Mouse (Mus musculus): ENCODE measurements at regions not wholly inside any gene's neighbourhood (a gene's known extent, or its start where the extent isn't known, plus 50 kb on each side); places are given as distances from the start of the nearest gene placed in this dataset.
"Not testable (repeated sequence)": the region's sequence is repeated elsewhere in the genome, so short reads cannot be mapped to it uniquely, and the experiment has no call there.

DNA sequence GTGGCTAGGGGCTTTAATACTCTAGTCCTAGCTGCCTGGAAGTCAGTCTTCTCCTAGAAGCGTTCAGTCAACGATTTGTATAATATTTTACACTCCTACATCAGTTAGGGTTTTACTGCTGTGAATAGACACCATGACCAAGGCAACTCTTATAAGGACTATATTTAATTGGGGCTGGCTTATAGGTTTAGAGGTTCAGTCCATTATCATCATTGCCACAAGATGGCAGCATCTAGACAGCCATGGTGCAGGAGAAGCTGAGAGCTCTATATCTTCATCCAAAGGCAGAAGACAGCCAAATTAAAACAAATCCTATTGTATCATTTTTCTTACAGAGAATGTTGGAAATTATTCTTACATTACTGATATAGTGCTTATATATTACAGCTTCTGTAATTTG is 167.0 kb upstream of the Ndn start:
- no peaks in the 10 kb centered on the region; the same call in 1 of the 2 replicates for H3K9me3 ChIP-seq
- H3K4me3 ChIP-seq: no peak overlapping the region
- H3K36me3 ChIP-seq: 0 out of 2 replicates have a peak, but pooled peaks cover 4% of the 10 kb centered on the region
- H3K27ac ChIP-seq (replicated peaks): no peak overlapping the region
- no peaks in the 10 kb centered on the region for H3K4me1 ChIP-seq
- no peak overlapping the region for H3K4me2 ChIP-seq
- WGBS: 42% methylated on average over 2 of the region's 2 CpGs
- H3K27me3 ChIP-seq (replicated peaks): no peaks in the 10 kb centered on the region
- ATAC-seq (ENCODE audit: extremely low read depth, insufficient number of reproducible peaks, low FRiP score, low TSS enrichment): no peak
- H3K9ac ChIP-seq: no peak overlapping the region

DNA sequence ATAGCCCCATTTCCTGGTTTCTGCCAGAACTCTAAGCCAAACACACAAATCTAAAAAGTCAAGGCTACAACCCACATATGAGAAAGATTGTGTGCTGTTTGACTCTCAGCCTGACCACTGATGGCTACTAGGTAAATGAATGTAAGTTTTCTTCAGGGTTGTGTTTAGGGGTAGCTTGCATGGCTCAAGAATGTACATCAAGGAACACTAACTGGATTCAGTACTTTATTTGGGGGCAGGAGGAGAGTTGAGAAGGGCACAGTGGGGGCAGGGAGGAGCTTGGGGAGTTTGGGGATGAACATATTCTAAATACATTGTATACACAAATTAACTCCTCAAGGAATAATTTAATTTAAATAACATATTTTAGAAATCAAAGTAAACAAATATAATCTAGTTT is 137.8 kb upstream of the Ndn start:
- H3K4me1 ChIP-seq: no peaks in the 10 kb centered on the region
- 0 out of 2 replicates have a peak overlapping the region, but pooled peaks have one; percentile 6 for H3K4me3 ChIP-seq
- no peak for ATAC-seq (ENCODE audit: extremely low read depth, insufficient number of reproducible peaks, low FRiP score, low TSS enrichment)
- H3K9me3 ChIP-seq: 0 out of 2 replicates have a peak, but pooled peaks cover 8% of the 10 kb centered on the region
- H3K27ac ChIP-seq (replicated peaks): no peak overlapping the region
- no peak overlapping the region for H3K9ac ChIP-seq
- H3K27me3 ChIP-seq (replicated peaks): no peaks in the 10 kb centered on the region
- peak overlapping the region; percentile 44 for H3K4me2 ChIP-seq
- 0 out of 2 replicates have a peak, but pooled peaks cover 3% of the 10 kb centered on the region for H3K36me3 ChIP-seq

DNA sequence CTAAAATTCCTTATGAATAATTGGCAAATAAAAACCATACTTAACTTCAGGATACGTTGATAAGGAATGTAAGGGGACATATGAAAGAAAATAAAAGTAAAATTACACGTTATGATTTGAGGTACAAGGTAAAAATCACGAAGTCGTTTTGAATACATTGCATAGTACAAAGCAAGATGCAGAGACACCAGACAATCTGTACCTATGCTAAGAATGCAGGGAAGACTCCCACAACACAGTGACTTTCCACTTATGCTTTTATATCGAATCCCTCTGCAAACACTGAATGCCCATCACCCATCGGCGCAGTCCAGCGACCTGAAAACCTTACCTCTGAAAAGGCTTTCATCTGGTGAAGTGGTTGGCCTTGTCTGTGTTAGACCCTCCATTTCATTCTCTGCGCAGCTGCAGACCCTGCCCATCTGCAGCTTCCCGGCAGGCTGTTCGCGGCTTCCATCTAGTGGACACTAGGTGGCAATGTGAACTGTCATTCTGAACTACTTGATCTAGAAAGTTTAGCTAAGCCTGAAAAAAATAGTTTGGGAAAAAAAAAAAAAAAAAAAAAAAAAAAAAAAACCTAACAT is 137.2 kb upstream of the Ndn start:
- Histone ChIP-seq H3K4me1 (no peaks in the 10 kb centered on the region), H3K9ac (peak overlapping the region; percentile 73), H3K27ac (replicated peaks) (no peak overlapping the region), H3K4me3 (peak overlapping the region; percentile 53), H3K9me3 (0 out of 2 replicates have a peak, but pooled peaks cover 6% of the 10 kb centered on the region), H3K4me2 (peak overlapping the region; percentile 48), H3K36me3 (0 out of 2 replicates have a peak, but pooled peaks cover 3% of the 10 kb centered on the region), H3K27me3 (replicated peaks) (no peaks in the 10 kb centered on the region)
- WGBS: 27% methylated on average over 12 of the region's 12 CpGs
- no peak for ATAC-seq (ENCODE audit: extremely low read depth, insufficient number of reproducible peaks, low FRiP score, low TSS enrichment)

DNA sequence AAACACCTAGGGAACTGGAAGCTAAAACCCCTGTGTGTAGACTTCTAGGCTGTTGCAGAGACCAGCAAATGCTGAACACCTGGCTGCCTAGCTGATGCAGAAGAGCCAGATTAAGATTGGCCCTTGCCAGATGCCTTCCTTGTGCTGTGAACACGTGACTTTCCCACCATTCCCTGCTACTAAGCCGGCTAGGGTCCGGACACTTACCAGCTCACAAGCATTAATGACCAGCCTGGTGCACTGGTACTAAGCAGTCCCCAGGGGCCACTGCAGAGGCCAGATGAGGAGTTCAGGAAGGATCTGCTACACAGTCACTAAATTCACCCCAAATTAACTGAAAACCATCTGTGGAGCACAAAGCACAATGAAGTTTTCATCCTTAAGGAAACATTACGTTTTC is 121.2 kb upstream of the Ndn start:
- Histone ChIP-seq H3K4me2 (no peak overlapping the region), H3K36me3 (no peaks in the 10 kb centered on the region), H3K27ac (replicated peaks) (no peak overlapping the region), H3K9ac (no peak overlapping the region), H3K4me1 (no peaks in the 10 kb centered on the region), H3K4me3 (no peak overlapping the region), H3K9me3 (no peaks in the 10 kb centered on the region), H3K27me3 (replicated peaks) (no peaks in the 10 kb centered on the region)
- WGBS: 30% methylated on average over 4 of the region's 4 CpGs
- no peak for ATAC-seq (ENCODE audit: extremely low read depth, insufficient number of reproducible peaks, low FRiP score, low TSS enrichment)

DNA sequence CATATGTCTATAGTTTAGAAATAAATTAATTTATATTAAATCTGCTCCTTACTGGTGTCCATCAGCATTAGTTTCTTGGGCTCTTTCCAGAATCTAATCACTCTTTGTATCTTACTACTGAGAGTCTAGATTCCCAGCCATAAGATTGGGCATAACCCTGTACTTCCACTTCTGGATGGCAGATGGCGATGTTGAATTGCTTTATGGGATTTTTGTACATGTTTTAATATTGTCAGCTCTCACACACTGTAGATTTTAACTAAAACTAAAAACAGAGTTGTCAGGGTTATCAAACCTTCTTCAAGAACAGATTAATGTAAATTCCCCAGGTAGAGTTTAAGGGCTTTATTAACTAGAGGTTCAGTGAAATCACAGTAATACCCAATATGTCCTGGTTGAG is 118.6 kb upstream of the Ndn start:
- no peaks in the 10 kb centered on the region for H3K9me3 ChIP-seq
- no peaks in the 10 kb centered on the region for H3K4me1 ChIP-seq
- no peak overlapping the region for H3K27ac ChIP-seq (replicated peaks)
- H3K36me3 ChIP-seq: no peaks in the 10 kb centered on the region
- no peak for ATAC-seq (ENCODE audit: extremely low read depth, insufficient number of reproducible peaks, low FRiP score, low TSS enrichment)
- H3K9ac ChIP-seq: no peak overlapping the region
- WGBS: 5% methylated on average over 1 of the region's 1 CpGs
- no peaks in the 10 kb centered on the region for H3K27me3 ChIP-seq (replicated peaks)
- H3K4me3 ChIP-seq: no peak overlapping the region
- no peak overlapping the region for H3K4me2 ChIP-seq

DNA sequence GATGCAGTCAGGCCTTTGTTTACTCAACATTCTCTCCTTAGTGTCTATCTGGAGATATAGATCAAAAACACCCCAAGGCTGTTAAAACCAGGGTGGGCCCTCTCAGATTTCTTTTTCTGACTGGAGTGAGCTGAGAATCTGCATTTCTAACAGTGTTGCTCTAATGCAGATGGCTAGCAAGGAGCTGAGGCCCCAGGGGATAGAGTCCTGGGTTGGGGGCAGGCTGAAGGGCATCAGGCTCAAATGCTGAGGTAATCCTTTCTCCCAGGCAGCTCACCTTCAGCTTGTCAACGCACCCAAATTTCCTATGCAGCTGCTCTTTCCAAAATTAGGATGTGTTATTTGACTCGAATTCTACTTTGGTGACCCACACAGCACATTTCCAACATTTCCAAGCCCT is 115.7 kb upstream of the Ndn start:
- no peaks in the 10 kb centered on the region for H3K27me3 ChIP-seq (replicated peaks)
- H3K9ac ChIP-seq: peak overlapping the region; percentile 59
- no peak for ATAC-seq (ENCODE audit: extremely low read depth, insufficient number of reproducible peaks, low FRiP score, low TSS enrichment)
- H3K27ac ChIP-seq (replicated peaks): peak overlapping the region; percentile 28; the same call in 1 of the 2 replicates
- H3K4me1 ChIP-seq: no peaks in the 10 kb centered on the region
- H3K4me2 ChIP-seq: peak overlapping the region; percentile 61
- H3K36me3 ChIP-seq: no peaks in the 10 kb centered on the region
- 0 out of 2 replicates have a peak, but pooled peaks cover 4% of the 10 kb centered on the region for H3K9me3 ChIP-seq
- WGBS: 9% methylated on average over 2 of the region's 2 CpGs
- H3K4me3 ChIP-seq: peak overlapping the region; percentile 34

DNA sequence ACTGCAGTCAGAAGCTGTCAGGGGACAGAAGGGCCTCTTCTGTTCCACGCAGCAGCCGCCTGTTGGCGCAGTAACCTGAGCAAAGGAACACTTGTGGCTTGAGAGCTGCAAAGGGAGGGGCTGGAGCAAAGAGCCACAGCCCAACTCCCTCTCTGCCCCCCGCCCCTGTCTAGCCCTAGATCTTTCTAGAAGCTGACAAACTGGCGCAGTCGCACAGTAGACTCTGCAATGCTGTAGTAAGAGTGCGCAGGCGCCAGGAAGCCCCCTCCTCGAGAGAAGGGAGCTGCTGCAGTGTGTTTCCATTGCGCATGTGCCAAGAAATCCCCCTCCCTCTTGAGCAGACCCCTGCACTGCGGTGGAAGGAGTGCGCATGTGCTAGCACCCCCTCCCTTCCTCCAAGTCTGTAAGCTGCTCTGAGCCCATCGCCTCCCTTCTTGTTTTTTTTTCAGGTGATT is 115.2 kb upstream of the Ndn start:
- Histone ChIP-seq H3K9me3 (0 out of 2 replicates have a peak, but pooled peaks cover 4% of the 10 kb centered on the region), H3K36me3 (no peaks in the 10 kb centered on the region), H3K4me3 (peak overlapping the region; percentile 34), H3K4me1 (no peaks in the 10 kb centered on the region), H3K27me3 (replicated peaks) (no peaks in the 10 kb centered on the region), H3K27ac (replicated peaks) (peak overlapping the region; percentile 28), H3K9ac (peak overlapping the region; percentile 59), H3K4me2 (peak overlapping the region; percentile 61)
- peak; percentile 61 for ATAC-seq (ENCODE audit: extremely low read depth, insufficient number of reproducible peaks, low FRiP score, low TSS enrichment)
- WGBS: 12% methylated on average over 13 of the region's 13 CpGs

DNA sequence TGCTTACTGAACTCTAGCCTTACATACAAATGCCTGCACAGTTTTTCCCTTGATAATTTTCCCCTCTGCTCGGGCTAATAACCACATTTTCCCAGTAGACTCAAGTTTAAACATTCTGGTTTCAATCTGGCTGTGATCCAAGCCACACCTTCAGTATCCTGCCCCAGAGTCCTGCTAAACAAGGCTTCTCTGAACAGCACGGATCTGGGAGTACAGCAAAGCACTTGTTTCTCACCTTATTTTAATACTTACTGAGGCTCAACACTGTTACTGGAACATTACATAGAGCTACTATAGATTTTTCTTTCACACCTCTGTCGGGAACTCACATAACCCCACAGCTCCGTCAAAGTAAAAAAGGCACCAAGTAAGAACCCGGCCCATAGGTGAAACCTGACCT is 114.3 kb upstream of the Ndn start:
- Histone ChIP-seq H3K36me3 (no peaks in the 10 kb centered on the region), H3K4me2 (no peak overlapping the region), H3K27me3 (replicated peaks) (no peaks in the 10 kb centered on the region), H3K9me3 (0 out of 2 replicates have a peak, but pooled peaks cover 8% of the 10 kb centered on the region), H3K4me3 (no peak overlapping the region), H3K9ac (no peak overlapping the region), H3K27ac (replicated peaks) (0 out of 2 replicates have a peak overlapping the region, but pooled peaks have one; percentile 28), H3K4me1 (no peaks in the 10 kb centered on the region)
- 46% methylated on average over 5 of the region's 5 CpGs for WGBS
- ATAC-seq (ENCODE audit: extremely low read depth, insufficient number of reproducible peaks, low FRiP score, low TSS enrichment): no peak

DNA sequence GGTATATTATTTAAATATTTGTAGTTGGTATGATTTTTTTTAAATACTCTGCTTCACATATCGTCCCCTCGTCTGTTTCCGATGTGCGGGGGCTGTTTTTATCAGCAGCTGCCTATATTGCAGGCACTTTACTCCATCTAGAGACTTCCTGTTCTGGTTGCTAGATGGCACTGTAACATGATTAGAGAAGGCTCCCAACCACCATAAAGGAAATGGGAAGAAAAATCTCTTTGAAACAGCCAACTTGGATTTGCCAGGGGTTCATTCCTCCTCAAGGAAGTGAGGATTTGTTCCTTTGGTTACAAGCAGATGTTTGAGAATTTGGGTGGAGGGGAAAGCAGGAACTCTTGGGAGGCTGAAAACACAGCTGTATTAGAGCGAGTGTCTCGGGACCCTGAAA is 112.3 kb upstream of the Ndn start:
- Histone ChIP-seq H3K9ac (no peak overlapping the region), H3K4me1 (no peaks in the 10 kb centered on the region), H3K27ac (replicated peaks) (no peak overlapping the region), H3K27me3 (replicated peaks) (no peaks in the 10 kb centered on the region), H3K36me3 (no peaks in the 10 kb centered on the region), H3K4me3 (no peak overlapping the region), H3K9me3 (peaks cover 8% of the 10 kb centered on the region; the same call in 1 of the 2 replicates), H3K4me2 (peak overlapping the region; percentile 18; the same call in 1 of the 2 replicates)
- no peak for ATAC-seq (ENCODE audit: extremely low read depth, insufficient number of reproducible peaks, low FRiP score, low TSS enrichment)
- WGBS: 47% methylated on average over 6 of the region's 6 CpGs

DNA sequence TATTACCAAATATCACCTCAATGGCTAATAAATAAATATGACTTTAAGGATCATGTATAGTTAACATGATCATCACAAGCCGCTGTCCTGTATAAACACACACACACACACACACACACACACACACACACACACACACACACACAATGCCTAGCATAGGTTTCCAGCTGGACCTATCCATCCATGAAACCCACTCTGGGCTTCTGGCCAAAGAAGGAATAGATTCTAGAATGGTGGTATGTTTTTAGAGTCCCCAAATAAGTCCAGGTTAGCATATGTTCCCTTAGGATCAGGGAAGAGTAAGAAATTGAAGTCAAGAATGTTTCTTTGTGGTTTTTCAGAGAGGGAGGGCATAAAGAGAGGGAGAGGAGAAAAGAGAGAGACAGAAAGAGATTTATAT is 110.6 kb upstream of the Ndn start:
- ATAC-seq (ENCODE audit: extremely low read depth, insufficient number of reproducible peaks, low FRiP score, low TSS enrichment): no peak
- 100% methylated on average over 1 of the region's 1 CpGs for WGBS

DNA sequence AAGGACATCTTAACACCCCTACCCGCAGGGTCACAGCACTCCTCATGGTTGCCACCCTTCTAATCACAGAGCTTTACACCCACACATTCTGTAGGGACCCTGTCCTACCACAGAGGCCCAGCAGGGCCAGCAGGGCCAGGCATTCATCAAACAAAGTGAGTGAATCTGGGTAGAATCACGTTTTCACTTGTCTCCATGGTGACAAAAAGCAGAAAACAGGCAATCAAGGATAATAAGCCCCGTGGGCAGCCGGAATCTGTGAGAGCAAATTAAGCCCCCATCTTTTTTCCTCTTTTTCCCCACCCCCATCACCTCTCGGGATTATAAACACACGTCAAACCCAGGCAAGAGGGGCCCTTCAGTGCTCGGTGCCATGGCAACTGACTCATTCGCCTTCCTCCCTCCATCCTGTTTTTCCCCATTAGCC is 84.7 kb upstream of the Ndn start:
- WGBS: 38% methylated on average over 8 of the region's 8 CpGs
- ATAC-seq (ENCODE audit: extremely low read depth, insufficient number of reproducible peaks, low FRiP score, low TSS enrichment): no peak
- H3K4me1 ChIP-seq: no peaks in the 10 kb centered on the region

More for the DNA sequence above, 110.6 kb upstream of the Ndn start:
- Histone ChIP-seq H3K9me3 (peaks cover 8% of the 10 kb centered on the region; the same call in 1 of the 2 replicates), H3K36me3 (no peaks in the 10 kb centered on the region), H3K4me2 (no peak overlapping the region), H3K27ac (replicated peaks) (no peak overlapping the region), H3K27me3 (replicated peaks) (no peaks in the 10 kb centered on the region), H3K4me3 (no peak overlapping the region), H3K4me1 (no peaks in the 10 kb centered on the region), H3K9ac (no peak overlapping the region)

DNA sequence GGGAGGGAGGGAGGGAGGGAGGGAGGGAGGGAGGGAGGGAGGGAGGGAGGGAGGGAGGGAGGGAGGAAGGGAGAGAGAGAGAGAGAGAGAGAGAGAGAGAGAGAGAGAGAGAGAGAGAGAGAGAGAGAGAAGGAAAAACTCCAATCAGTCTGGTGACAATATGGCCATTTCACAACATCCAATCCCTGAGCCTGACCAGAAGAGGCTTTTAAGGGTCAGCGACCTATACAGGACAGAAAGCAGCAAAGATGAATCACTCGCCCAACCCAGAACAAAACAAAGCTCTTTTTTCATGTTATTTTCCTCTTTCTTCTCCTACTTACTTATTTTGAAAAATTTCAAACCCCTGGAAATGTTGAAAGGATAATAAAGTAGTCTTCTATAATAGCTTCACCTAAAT is 84.2 kb upstream of the Ndn start:
- H3K4me1 ChIP-seq; H3K27ac ChIP-seq (replicated peaks); H3K27me3 ChIP-seq (replicated peaks); H3K4me3 ChIP-seq; H3K4me2 ChIP-seq; H3K9me3 ChIP-seq; H3K9ac ChIP-seq; H3K36me3 ChIP-seq; ATAC-seq (ENCODE audit: extremely low read depth, insufficient number of reproducible peaks, low FRiP score, low TSS enrichment): not testable (repeated sequence)
- 46% methylated on average over 2 of the region's 2 CpGs for WGBS

More for the DNA sequence above, 84.7 kb upstream of the Ndn start:
- H3K4me3 ChIP-seq: no peak overlapping the region
- H3K27ac ChIP-seq (replicated peaks): no peak overlapping the region
- H3K4me2 ChIP-seq: no peak overlapping the region
- no peak overlapping the region for H3K9ac ChIP-seq
- no peaks in the 10 kb centered on the region for H3K36me3 ChIP-seq
- no peaks in the 10 kb centered on the region for H3K9me3 ChIP-seq
- H3K27me3 ChIP-seq (replicated peaks): no peaks in the 10 kb centered on the region

Measured in heart, embryonic 13.5 days (tissue).